Comparison of ENCODE assay signal across 8 mouse cellular contexts in the genomic region with DNA sequence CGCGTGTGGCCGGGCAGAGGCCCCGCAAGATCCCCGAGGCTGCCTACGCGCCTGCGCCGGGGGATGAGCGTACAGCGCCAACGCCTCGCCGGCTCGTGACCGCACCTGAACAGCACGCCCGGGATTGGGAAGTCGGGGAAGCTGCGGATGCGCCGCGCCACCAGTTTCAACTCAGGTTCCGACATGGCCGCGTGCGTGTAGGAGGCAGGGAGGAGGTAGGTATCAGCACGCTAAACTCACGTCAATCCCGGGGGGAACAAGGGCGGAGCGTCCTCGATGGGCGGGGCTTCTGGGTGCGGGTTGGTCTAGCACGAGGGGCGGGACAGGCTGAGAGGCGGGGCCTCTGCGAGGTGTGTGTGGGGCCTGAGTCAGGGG. TPM values are rescaled to one million over a fixed set of nuclear protein-coding genes. Genes with fewer than 3 reads are reported as not detected.
DNase-seq lines count a peak whose midpoint lies in the region; ATAC-seq lines count a peak whose summit lies in the region.

A gene (minus strand): TSS at position 262 of the 375 bp plus-strand sequence.

- H3K27ac ChIP-seq in lung, embryonic 16.5 days (ENCODE audit: low read length): peak within 1 kb of the TSS; percentile 68

- ATAC-seq in hematopoietic stem cell, adult 5-6 weeks (replicated peaks in 1 of 2; ENCODE audit: insufficient read depth in 1 of 2, low FRiP score in 2 of 2, low TSS enrichment in 1 of 2, low read depth in 1 of 2, poor library complexity in 2 of 2, severe bottlenecking in 2 of 2): peak; percentile 88 to 96
- peak; percentile 91 for ATAC-seq in lung, embryonic 16.5 days (ENCODE audit: low read depth)

- peak within 1 kb of the TSS; percentile 71 for H3K4me3 ChIP-seq in lung, embryonic 16.5 days (ENCODE audit: low read length)

- H3K36me3 ChIP-seq in lung, embryonic 16.5 days (ENCODE audit: control insufficient read depth, insufficient read depth, low read length): peaks cover 10% of the 10 kb centered on the region

- peak; percentile 64 for DNase-seq in MEL-GATA-1-ER (ENCODE audit: extremely low read depth, low read depth)
- peak; percentile 96 for DNase-seq in cerebellum, adult 8-10 months
- DNase-seq in forelimb bud, embryonic 11.5 days (ENCODE audit: low read depth, low spot score): peak; percentile 91
- DNase-seq in layer of hippocampus, adult 9-10 months (ENCODE audit: low spot score): peak; percentile 82
- DNase-seq in ovary, postnatal 10 days (ENCODE audit: low spot score): peak; percentile 83
- peak; percentile 94 to 96 for DNase-seq in thymus, postnatal 10 days (ENCODE audit: low spot score in 2 of 2)

- H3K4me2 ChIP-seq in lung, embryonic 16.5 days (ENCODE audit: low read depth, low read length): peak within 1 kb of the TSS; percentile 67

- under 1% methylated on average over 39 of the region's 39 CpGs for WGBS in lung, embryonic 16.5 days

- no peaks in the 10 kb centered on the region for H3K27me3 ChIP-seq in lung, embryonic 16.5 days (ENCODE audit: control insufficient read depth, insufficient read depth, low read depth, low read length)

- H3K9me3 ChIP-seq in lung, embryonic 16.5 days (ENCODE audit: control insufficient read depth, low read length): no peaks in the 10 kb centered on the region

- H3K9ac ChIP-seq in lung, embryonic 16.5 days (ENCODE audit: low read length): peak within 1 kb of the TSS; percentile 85

- peaks cover 24% of the 10 kb centered on the region for H3K4me1 ChIP-seq in lung, embryonic 16.5 days (replicated peaks; ENCODE audit: control insufficient read depth, insufficient read depth, low read length)

RNA-seq across cellular contexts. Expression of the gene that starts here (rescaled TPM):
- 80.7 and 87.1 TPM in 2 replicates for total RNA-seq in hematopoietic stem cell, adult 5-6 weeks (2017)
- 279 and 290 TPM in 2 replicates for polyA plus RNA-seq in lung, embryonic 16.5 days (2015; fragmentation: Nextera tagmentation; extraction: Ambion mirVana)

Comparison
In these comparisons a context has a peak if more than half of its experiments do, and no peak if none do; other contexts are left out.
1. Peak in every context shown above with its lines: DNase-seq, ATAC-seq, H3K4me3 ChIP-seq and H3K27ac ChIP-seq.